Mouse (Mus musculus) gastrocnemius, postnatal 10 days (tissue): Measurements from ENCODE around the gene Esr1. TPM values are rescaled to one million over a fixed set of nuclear protein-coding genes. Genes with fewer than 3 reads are reported as not detected.

ENCODE experiments used
- DNase-seq: peaks from one replicate; pipeline ENCODE4 v3.0.0; 2021; ENCODE audit warnings: mixed read lengths
- total RNA-seq, 2 experiments: library from RNA; stranded (reverse); gene quantifications; 2 replicates each; pipeline ENCODE4 v1.2.3; 2021

Gene Esr1
- total RNA-seq, 2 experiments from 2014 or later = 34.5 to 39.0 TPM

DNA sequence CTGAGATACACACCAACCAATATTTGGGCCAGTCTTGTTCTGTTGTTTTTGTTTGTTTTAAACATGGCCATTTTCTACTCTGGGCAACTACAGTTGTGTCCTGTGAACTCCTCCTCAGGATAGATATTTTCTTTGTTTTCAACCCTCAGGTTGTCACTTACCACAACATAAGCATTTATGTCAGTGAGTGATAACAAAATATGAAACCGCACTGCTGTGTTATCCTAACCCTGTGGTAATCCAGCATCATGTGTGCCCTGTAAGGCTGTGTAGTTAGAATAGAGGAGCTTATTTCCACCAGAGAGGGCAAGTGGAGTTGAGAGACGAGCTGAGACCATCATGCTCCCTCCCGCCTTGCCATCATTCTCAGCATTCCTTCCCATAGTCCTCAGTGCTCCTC, 385.2 kb downstream of the Esr1 start:
- DNase-seq = no peak

DNA sequence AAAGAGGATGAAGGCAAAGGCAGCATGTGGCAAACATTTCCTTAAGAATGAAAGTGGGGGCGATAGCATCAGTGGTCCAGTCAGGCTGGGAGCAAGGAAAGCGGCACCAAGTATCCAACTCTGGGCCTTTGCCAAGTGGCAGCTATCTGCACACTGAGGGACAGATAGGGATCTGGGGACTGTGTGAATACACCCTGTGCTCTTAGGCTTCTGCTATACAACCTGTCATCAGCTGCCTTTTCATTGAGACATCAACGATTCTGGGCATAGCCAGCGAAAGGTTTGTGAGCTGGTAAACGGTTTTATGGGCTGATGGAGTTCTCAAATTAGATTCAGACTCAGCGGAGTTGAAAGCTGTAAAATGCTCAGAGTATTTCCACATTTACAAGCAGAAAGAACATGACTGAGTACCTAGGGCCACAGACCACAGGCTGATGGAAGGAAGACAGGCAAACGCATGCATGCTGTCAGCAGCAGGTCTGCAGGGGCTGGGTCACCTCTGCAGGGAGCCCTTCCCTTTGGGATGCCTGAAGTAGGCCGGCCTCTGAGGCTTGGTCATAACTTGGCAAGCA, 397.5 kb downstream of the Esr1 start:
- no peak for DNase-seq

DNA sequence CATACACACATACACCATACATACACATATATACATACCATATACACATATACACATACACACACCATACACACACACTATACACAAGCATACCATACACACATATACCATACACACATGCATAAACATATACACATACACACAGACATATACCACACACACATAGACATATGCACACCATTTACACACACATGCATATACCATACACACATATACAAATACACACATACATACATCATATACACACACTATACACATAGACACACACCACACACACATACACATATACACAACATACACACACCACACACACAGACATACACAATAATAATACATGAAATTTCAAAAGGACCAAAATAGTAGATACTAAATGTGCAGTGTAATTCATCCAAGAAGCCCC, 400.6 kb downstream of the Esr1 start:
- no peak for DNase-seq

DNA sequence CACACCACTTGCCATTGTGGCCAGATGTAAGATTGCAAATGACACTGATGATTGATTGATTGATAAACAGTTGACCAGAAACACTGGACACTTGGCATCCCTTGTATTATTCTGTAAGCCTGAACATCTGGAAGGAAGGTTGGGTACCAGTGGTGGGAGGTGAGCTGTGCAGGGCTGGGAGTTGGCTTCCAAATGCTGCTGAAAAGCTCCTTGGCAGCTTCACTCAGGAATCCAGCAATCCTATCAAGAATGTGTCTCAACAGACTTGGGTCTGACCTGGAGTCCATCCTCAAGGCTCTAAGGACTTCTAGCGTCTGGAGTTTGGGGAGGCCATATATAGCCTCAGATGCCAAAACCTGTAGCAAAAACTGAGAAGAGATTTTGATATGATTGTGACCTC, 403.6 kb downstream of the Esr1 start:
- DNase-seq = no peak

DNA sequence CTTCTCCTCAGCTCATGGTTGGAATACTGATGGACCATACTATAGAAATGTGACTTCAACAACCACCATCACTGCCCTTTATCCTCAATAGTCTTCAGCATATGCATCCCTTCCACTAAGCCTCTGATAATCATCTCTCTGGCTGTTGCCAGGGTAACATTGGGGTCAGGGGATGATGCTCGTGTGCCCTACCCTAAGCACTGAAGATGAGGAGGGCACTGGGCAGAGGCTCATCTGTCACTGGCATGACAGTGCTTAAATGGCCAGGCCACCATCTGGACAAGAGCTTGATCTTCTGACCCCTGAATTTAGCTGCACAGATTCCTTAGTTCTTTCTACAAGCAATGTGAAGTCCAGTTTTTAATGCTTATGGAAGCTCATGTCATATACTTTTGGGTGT, 405.8 kb downstream of the Esr1 start:
- DNase-seq = no peak

DNA sequence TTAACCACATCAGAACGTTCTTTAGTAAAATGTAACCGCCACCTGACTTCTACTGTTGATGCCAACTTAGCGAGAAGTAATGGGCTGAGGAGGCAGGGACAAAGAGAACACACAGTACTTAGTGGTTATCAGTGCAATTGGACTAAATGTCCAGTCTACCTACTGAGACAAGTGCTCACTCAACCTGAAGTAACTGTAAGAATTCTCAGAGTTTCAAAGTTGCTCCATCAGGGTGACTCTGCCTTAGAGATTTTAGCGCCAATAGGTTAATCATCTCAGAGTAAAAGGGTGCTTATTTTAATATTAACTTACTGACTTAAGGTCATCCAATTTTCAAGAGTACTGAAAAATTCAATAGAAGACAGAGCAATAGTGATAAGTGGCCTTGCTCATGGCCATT, 414.5 kb downstream of the Esr1 start:
- DNase-seq = no peak

DNA sequence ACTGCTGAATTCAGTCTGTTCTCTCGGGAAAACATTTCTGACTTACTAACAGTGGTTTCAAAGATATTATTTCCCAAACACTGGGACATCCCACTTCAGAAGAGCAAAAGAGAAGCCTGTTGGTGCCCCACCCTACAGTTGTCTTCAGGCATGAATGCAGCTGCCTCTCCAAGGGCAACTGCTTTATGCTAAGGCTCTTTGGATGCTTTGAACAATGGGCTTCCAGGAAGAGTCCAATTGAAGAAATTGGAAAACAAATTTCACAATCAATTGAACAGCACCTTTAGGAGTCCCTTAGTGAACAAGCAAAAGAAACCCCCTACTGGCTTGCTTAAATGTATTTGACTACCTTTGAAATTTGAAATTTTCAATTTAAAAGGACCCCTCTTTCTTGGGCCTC, 415.8 kb downstream of the Esr1 start:
- no peak for DNase-seq

DNA sequence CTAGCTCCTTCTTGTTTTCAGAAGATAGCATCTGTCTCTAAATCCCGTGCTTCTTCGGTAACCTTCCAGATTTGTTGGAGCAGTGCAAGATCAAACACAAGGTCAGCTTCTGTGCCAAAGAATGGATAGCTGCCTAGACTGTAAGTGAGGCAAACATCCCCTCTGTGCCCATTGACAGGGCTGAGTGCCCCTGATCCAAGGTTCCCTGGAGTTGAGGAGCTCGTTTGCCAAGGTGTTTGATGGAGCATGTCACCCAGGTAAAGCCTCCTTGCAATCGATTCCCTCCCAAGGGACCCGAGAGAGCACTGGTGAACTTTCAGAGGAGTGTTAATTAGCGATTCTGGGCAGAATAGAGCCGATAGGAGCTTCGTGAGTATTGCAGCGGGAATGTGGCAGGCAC, 416.9 kb downstream of the Esr1 start:
- DNase-seq = no peak

DNA sequence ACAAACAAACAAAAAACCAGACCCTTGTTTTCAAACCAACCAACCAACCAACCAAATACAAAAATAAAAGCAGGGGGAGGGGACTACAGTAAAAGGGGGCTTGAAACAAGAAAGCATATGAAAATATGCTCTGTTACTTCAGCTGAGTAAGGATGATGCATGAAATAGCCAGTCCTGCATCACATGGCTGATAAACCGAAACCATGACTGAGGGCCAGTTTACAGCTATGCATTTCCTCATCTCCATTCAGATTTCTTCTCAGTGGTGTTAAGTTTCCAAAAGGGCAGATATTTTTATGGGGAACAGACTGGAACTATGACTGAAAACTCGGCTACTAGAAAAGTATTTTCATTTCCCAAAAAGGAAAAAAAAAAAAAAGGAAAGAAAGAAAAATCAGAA, 417.8 kb downstream of the Esr1 start:
- no peak for DNase-seq

DNA sequence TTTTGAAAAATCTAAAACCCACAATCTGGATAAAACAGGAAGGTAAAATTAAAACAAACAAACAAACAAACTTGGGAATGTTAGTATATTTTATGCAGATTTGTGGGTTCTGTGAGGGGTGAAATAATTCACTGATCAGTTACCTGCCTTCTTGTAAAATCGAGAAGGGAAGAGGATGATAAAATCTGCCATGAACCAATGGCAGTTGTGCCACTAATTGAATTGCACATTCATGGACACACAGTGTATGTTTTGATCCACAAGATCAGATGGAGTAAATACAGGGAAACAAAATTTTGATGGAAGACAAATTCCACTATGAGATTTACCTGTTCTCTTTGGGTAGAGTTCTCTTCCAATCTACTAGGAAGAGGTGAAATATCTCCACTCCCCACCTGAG, 418.5 kb downstream of the Esr1 start:
- no peak for DNase-seq

DNA sequence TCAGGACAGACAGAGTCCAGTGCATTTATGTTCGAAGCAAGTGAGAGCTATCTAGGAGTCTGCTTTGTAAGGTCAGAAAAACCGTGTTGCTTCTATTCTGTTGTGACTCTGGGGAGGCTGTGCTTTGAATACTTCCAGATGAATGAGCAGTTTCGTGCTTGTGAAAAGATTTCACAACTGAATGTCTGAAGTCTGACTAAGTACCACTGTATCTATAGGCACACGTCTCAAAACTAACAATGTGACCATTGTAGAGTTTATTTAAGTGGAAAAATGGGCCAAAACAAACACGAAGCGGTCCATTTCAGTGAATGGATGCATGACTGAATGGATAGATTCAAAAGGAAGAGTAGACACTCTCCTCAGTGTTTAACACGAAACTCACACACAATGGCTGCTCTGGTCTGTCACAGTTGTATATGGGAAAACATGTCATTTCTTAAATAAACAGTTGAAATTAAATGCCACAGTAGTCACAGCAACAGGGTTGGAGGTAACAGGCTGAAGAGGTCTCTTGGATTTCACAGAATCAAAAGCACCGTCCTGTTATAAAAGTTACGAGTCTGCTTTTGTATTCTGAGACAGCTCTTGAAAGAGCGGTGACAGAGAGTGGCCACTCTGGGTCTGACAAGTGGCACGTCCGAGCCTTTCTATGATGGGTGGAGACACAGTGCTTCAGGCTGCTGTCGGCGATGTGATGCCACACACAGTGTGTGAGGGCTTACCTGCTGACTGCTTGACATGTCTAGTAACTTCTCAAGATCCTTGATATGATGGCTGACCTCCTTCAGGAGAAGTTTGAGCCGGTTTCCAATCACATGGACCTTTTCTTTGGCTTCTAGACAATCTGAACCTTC, 421.0 kb downstream of the Esr1 start:
- no peak for DNase-seq

DNA sequence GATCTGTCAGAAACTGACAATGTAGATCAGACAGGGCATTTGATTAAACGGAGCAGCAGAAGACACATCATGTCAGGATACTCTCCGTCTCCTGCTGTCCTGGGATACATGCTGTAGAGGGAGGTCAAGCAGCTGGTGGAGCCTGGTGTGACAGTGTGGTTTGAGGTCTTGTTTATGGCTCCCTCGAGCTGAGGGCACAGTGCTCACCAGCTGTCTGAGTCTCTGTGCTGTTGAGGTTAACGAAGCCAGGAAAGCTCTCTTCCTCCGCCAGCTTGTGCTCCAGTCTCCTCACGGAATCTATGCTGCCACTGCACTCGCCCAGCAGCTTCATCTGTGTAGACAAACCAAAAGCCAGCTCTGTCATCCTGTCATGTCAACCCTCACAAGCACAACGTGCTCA, 429.9 kb downstream of the Esr1 start:
- no peak for DNase-seq

DNA sequence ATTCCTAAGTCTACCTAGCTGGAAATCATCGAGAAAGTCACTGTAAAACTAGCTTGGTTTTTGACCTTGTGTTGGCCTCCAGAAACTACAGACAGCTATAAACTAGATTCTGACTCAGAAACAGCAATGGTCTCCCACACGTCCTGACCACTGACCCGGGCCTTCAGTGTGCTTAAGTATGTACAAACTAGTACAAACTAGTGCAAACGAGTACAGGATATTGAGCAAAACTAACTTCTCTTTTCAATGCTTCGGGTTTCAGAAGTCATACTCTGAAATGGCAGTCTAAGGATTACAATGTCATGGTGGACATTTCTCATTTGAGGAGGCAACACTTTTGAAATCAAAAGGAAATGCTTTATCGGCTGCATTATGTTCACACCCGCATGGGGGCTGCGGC, 433.1 kb downstream of the Esr1 start:
- no peak for DNase-seq

DNA sequence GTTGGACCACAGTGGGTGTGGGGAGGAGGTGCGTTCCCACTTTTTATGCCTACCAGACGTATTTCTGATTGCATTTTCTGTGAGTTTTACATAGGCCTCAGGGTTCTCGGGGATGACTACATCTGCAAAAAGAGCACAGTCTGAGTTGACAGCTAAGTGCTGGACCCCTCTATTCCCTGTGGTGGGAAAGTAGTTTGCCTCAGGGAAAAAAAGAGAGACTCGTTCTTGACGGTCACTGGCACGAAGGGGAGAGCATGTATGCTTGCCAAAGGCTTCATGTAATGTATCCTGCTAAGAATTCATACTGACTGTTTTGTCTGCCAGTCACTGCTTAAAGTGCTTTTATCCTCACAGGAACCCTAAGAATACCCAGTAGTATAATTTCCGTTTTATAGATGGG, 433.8 kb downstream of the Esr1 start:
- no peak for DNase-seq

DNA sequence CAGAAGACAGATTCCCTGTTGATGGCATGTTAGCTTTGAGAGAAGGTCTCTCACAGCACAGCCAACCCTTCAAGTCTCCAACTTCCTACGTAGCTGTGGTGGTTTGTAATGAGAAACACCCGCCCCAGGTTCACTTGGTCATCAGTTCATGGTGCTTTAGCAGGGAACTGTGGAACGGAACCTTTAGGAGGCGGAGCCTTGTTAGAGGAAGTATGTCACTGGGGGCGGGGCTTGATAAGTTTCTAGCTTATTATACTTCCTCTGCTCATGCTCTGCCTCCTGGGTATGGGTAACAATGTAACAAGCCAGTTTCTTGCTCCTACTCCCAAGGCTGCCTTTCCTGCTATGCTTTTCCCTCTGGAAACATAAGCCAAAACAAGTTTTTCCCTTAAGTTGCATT, 434.3 kb downstream of the Esr1 start:
- no peak for DNase-seq

Other genes starting within 250 kb of the Esr1 start
- 1 to 10 TPM; 6.2 to 7.2 TPM for gene Zbtb2, start 223.5 kb upstream of the Esr1 start, total RNA-seq
- gene Rmnd1, start 179.2 kb upstream of the Esr1 start, total RNA-seq = 10 to 100 TPM; 24.3 to 31.3 TPM
- 10 to 100 TPM; 10.4 to 11.0 TPM for gene Armt1, start 179.1 kb upstream of the Esr1 start, total RNA-seq
- under 1 TPM; 0.33 to 0.43 TPM for gene Ccdc170, start 129.1 kb upstream of the Esr1 start, total RNA-seq